Mouse (Mus musculus) T-helper 1 cell (primary cell): ENCODE measurements around the gene Mtch1.
"Not testable (repeated sequence)": the region's sequence is repeated elsewhere in the genome, so short reads cannot be mapped to it uniquely, and the experiment has no call there.

Experiments
- in situ Hi-C: fragments of 300-600 bp; cut with MboI, MseI; formaldehyde crosslinking; loops from one replicate; pipeline ENCODE4 v1.15.1; 2025; ENCODE audit warnings: high pct_unique_total_duplicates

Gene Mtch1

GRCm38 (mm10) chr17:29336266-29336990 is 11.3 kb downstream of the Mtch1 start:
- in situ Hi-C loops, result no loop called here

DNA sequence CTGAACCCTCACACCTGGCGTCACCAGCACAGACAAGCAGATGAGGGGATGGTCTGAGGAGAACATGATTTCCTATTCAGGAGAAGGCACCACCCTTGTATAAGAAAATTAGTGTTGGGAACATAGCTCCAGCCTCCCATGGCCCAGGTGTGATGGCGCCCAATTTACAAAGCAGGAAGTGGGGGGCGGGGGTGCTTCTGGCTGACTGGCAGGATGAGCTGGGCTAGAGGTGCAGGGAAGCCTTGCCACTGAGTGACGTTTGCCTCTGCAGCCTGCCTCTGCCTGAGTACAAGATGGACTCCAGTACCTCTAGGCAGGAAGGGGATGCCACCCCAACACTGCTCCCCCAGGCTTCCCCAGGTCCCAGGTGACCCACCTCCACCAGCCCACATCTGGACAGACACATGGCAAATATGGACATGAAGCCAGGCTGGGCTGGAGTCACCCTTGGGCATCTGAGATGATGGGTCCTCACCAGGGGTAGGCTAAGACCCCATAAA is 15.5 kb downstream of the Mtch1 start:
- in situ Hi-C loops, result no loop called here

DNA sequence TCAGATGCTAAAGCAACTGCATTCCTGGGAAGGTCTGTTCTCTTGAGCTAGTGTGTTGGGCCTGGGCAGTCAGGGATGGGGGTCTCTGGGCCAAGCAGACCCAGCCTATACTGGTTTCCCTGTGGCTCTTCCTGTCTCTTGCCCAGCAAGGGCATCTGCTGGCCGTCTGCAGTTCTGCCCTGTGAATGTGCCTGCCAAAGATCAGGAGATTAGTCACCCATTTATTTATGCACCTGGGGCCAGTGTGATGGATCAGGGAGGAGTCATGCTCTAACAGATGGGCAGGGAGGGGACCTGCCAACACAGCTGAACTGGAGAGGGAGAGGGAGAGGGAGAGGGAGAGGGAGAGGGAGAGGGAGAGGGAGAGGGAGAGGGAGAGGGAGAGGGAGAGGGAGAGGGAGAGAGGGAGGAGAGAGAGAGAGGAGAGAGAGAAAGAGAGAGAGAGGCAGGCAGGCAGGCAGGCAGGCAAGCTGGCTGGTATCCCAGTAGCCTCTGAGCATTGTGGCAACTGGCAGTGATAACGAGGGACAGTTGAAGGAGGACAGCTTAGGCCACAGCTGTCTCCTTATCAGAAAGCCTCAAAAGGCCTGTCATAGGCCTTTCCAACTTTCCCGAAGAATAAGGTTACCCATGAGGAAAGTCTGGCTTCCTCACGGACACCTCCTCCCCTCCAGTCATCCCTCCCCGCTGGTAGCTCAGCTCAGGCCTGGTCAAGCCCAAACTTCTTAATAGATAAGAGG is 16.9 kb downstream of the Mtch1 start:
- in situ Hi-C loops, result no loop called here

DNA sequence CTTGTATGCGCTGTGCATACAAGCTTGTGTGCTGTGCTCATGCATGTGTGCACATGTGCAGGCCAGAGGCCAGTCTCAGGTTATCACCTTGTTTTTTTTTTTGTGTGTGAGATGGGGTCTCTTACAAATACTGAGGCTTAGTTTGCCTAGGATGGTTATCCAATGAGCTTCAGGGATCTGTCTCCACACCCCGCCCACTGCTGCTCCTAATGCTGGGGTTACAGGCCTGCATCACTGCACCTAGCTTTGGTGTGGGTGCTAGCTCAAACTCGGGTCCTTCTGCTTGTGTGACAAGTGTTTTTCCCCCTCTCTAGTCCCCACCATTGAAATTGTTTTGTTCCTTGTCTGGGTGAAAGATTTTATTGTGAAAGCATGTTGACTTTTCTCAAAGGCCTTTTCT is 17.5 kb downstream of the Mtch1 start:
- in situ Hi-C loops, result no loop called here

- in situ Hi-C loops, result loop anchor here (10.0 kb wide), 1 partner anchor 353 kb away; no protein-coding TSS in a partner anchor
These were observed 20.0 kb downstream of the Mtch1 start for GRCm38 (mm10) chr17:29327691-29328090.

DNA sequence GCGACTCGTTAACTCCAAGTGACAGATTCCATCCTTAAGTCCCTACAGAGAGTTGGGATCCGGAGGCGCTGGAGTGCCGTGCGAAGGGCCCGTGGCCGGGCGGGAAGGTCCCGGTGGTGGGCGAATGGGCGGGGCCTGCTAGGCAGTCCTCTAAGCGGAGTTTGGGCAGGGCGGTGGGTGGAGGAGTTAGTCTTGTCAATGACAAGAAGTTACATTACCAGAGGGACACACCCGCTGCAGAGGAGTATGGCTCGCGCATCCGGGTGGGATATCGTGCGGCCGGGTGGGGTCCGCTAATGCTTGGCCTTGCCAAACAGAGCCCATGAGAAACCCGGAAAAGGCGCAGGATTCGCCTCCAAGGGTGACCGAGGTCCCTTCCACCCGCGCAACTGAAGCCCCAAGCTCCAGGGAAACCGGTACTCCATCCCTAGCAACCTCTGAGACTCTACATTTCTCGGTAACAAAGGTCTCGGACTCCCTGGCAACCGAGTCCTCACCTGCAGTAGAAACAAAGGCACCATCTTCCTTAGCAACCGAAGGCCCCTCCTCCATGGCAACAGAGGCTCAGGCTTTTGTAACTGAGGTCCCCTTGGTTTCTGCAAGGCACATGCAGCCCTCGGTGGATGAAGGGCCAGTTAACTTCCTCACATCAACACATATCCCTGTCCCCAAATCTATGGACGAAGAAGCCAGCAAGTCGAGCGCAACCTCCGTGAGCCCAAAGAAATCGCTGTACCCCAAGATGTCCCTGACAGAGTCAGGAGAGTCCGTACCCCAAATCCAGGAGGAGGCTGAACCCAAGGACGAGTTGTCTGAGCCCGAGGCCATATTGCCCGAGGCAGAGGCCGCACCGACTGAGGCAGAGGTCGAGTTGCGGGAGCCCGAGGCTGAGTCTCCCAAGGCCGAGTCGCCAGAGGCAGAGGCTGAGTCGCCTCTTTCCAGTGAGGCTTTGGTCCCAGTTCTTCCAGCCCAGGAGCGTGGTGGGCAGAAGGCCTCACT is 20.9 kb downstream of the Mtch1 start:
- in situ Hi-C loops, result loop anchor here (10.0 kb wide), 1 partner anchor 352 kb away; no protein-coding TSS in a partner anchor

GRCm38 (mm10) chr17:29325831-29326230 is 21.9 kb downstream of the Mtch1 start:
- in situ Hi-C loops, result loop anchor here (10.0 kb wide), 1 partner anchor 351 kb away; no protein-coding TSS in a partner anchor

DNA sequence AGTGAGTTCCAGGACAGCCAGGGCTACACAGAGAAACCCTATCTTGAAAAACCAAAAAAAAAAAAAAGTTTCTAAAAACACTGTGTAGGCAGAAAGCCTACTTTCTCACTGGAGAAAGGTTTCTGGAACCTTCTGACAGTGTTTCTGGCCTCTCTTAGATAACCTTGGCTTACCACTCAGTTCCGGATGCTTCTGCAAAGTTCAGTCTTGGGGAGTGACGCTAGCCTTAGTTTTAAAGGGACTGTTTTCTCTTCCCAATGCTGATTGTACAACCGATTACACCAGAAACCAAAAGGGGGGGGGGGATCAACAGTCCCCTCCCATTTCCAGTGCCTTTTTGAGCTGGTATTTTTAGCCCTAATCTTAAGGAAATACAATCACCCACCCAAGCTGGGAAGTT is 24.1 kb downstream of the Mtch1 start:
- in situ Hi-C loops, result loop anchor here (10.0 kb wide), 1 partner anchor 349 kb away; no protein-coding TSS in a partner anchor

- in situ Hi-C loops, result loop anchor here (10.0 kb wide), 1 partner anchor 348 kb away; no protein-coding TSS in a partner anchor
These were observed 25.2 kb downstream of the Mtch1 start for GRCm38 (mm10) chr17:29322603-29322962.

- in situ Hi-C loops, result loop anchor here (10.0 kb wide), 1 partner anchor 347 kb away; no protein-coding TSS in a partner anchor
These were observed 25.8 kb downstream of the Mtch1 start for GRCm38 (mm10) chr17:29321765-29322602.

DNA sequence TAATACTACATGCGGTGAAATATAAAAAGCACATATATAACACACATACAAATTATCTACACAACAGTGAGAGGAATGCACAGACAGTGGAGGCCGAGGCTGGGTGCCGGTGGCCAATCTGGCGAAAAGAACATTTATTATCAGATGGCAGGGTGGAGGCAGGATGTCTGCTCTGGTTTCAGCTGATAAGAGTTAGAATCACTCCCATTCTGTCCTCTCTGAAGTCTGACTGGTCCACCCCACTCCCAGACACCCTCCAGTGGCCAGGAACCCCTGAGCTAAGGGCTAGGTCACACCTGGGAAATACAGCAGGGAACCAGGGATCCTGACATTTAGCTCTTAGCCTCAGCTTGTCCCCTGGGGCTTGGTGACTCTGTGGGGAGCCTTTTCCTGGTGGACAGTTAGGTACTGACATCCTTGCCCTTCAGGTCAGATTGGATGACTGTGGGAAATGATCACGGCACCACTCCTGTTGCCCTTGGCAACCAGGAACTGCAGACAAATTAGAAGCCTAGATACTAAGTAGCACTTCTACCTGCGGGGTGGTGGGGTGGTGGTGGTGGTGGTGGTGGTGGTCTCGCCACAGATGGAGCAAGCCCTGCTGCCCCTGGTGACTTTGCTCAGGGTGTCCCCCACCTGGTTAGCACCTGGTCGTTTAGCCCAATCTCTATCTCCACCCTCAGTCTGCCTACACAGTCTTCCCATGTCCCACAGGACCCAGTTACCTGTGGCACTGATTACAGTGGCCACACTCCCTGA is 27.7 kb downstream of the Mtch1 start:
- in situ Hi-C loops, result loop anchor here (10.0 kb wide), 1 partner anchor 345 kb away; no protein-coding TSS in a partner anchor

DNA sequence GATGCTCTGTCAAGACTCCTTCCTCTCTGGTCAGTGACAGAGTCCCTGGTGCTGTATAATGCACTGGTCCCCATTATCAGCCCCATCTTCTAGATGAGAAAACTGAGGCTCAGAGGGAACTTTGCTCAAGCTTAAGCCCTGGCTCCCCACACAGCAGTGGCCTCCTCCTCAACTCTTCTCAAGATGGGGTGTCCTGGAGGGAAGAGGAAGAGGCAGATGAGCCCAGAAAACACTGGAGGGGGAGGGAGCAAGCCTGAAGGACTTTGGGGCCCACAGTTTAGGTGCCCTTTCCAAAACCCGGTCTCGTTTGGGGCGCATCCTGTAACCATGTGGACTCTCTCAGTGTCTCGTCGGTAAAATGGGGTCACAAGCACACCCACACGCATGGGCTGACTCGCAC is 28.3 kb downstream of the Mtch1 start:
- in situ Hi-C loops, result no loop called here

- in situ Hi-C loops, result no loop called here
These were observed 28.9 kb downstream of the Mtch1 start for GRCm38 (mm10) chr17:29318731-29319250.

- in situ Hi-C loops, result not testable (repeated sequence)
These were observed 30.4 kb downstream of the Mtch1 start, which contains the start of gene Pi16 for GRCm38 (mm10) chr17:29317380-29317779. Pi16 (plus strand) TSS chr17:29317680.

DNA sequence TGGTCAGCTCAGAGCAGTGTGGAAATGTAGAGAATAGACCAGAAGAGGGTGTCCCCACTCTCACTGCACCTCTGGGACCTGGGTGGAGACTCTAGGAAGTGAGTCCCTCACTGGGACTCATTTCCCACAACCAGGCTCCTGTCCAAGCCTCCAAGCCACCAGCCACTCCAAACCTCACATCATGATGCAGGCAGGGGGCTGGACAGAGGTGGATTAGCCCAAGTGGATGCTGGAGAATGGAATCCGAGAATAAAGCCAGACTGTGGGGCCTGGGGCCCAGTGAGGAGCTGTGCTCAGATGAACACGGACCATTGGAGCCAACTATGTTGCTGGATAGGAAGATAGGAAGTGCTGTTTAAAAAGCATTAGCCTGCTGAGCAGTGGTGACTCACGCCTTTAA is 30.8 kb downstream of the Mtch1 start:
- in situ Hi-C loops, result no loop called here

DNA sequence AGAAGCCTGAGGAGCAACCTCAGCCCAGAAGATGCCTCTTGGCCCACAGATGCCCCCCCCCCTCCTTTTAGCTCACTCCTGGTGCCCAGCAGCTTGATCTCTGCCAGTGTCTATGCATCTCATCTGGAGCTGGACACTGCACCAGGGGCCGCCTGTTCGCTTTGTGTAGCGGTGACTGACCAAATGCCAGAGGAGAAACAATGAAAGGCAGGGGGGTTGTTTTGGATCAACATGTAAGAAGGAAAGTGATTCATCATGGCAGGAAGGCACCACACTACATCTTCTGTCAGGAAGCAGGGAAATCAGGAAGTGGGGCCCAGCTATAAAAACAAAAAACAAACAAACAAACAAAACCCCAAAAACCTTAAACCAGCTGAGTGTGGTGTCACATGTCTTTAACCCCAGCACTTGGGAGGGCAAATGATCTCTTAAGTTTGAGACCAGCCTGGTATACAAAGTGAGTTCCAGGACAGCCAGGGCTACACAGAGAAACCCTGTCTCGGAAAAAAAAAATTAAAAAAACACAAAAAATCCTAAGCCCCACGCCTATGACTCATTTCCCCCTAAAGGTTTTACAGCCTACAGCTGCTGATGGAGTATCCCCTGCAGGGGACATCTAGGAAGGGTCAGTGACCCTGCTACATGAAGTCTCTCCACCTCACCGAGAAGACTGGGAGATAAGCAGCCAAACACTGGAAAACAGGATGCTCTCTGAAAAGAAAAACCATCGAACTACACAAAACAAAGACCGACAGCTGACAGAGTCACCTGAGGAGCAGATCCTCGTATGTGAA is 31.9 kb downstream of the Mtch1 start:
- in situ Hi-C loops, result no loop called here

- in situ Hi-C loops, result loop anchor here (5.0 kb wide), 1 partner anchor 709 kb away; no protein-coding TSS in a partner anchor
These were observed 34.4 kb downstream of the Mtch1 start for GRCm38 (mm10) chr17:29313300-29313699.

DNA sequence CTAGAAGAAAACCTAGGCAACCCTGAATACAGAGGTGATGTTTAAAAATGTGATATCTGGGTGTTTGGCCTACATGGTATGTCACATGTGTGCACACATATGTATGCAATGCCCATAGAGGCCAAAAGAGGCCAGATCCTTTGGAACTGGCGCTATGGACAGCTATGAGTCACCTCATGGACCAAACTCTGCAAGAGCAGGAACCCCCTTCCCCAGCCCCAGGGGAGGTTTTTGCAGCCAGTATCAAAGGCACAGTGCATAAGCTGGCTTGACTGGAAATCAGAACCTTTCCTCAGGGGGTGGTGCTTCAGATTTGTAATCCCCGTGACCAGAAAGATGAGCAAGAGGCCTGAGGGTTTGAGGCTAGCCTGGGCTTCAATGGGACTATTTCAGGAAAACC is 35.7 kb downstream of the Mtch1 start:
- in situ Hi-C loops, result loop anchor here (5.0 kb wide), 1 partner anchor 710 kb away; no protein-coding TSS in a partner anchor
